Mouse (Mus musculus) spleen, adult 2 months (tissue): ENCODE measurements around the gene Stom.

Source experiments
- CTCF ChIP-seq: fragments of 200-500 bp; IDR thresholded peaks from 2 replicates; pipeline ENCODE4 v1.5.1; 2011; ENCODE audit warnings: mild to moderate bottlenecking, inconsistent platforms; ENCODE audit not compliant: insufficient read depth, insufficient read length, insufficient replicate concordance; ENCODE audit errors: extremely low read depth
- POLR2A ChIP-seq: fragments of 200-500 bp; IDR thresholded peaks from 2 replicates; pipeline ENCODE4 v1.6.1; 2011; ENCODE audit warnings: low read depth, low read length, inconsistent platforms

DNA sequence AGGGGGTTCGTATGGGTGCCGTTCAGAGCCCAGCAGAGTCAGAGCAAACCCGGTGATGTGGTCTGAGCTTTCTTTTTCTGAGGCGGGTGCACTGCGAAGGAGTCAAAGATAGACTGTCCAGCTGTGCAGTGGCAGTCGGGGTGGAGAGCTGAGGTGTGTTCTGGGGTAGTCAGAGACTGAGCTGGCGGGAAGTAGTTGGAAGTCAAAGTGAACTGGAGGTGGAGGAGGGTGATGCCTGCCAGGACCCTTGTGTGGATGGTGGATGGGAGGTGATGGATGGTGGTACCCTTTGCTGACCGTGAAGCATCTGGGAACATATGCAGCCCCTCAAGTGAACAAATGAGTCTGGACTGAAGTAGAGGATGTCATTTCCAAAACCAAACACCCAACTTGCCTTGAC, 71.0 kb downstream of the Stom start:
- TF ChIP-seq CTCF (no peak), POLR2A (no peak)
